Mouse (Mus musculus): ENCODE data around the gene Tgfb1.

- TF ChIP-seq POLR2A (IDR thresholded peaks at IDR 0.05; ENCODE audit: extremely low read depth, insufficient read depth, low read length) (no peak), CTCF (IDR thresholded peaks at IDR 0.05; ENCODE audit: low read depth, low read length) (no peak)
These were observed 34.5 kb upstream of the Tgfb1 start for GRCm38 (mm10) chr7:25652244-25652759.

All from liver, adult 2 months (tissue).